8 mouse cellular contexts compared by ENCODE assay signal in the genomic region with DNA sequence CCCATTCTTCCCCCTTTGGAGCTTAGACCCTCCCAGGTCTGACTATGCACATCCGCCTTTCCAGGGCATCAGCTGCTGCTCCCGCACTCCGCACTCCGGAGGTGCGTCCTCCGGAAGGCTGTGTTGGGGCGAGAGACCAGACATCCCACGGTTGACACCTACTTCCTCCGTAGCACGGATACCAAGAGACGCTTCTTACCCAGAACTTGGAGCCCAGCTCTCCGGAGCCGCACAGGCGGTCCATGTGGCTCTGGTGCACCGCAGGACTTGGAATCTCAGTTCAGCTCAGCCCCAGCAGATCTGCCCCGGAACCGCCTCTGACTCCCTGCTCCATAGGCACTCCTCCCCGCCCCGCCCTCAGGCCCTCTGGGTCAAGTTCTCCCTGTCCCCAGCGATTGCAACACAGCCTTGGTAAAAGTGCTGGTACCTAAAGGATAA. TPM values are rescaled to one million over a fixed set of nuclear protein-coding genes. Genes with fewer than 3 reads are reported as not detected.
DNase-seq lines count a peak whose midpoint lies in the region; ATAC-seq lines count a peak whose summit lies in the region.

A gene (minus strand): TSS at position 326 of the 438 bp plus-strand sequence.

- 9% methylated on average over 20 of the region's 20 CpGs for WGBS in forebrain, embryonic 10.5 days
- 5% methylated on average over 20 of the region's 20 CpGs for whole genome bisulfite sequencing in limb, embryonic 10.5 days
- WGBS in midbrain, embryonic 10.5 days = 12% methylated on average over 20 of the region's 20 CpGs

- peak within 1 kb of the TSS; percentile 36 for H3K4me3 ChIP-seq in forebrain, embryonic 10.5 days
- H3K4me3 ChIP-seq in limb, embryonic 10.5 days = peak within 1 kb of the TSS; percentile 46
- H3K4me3 ChIP-seq in midbrain, embryonic 10.5 days = peak within 1 kb of the TSS; percentile 41

- H3K36me3 ChIP-seq in forebrain, embryonic 10.5 days (replicated peaks) = no peaks in the 10 kb centered on the region
- H3K36me3 ChIP-seq in limb, embryonic 10.5 days = no peaks in the 10 kb centered on the region
- no peaks in the 10 kb centered on the region for H3K36me3 ChIP-seq in midbrain, embryonic 10.5 days

- H3K4me1 ChIP-seq in forebrain, embryonic 10.5 days = peaks cover 7% of the 10 kb centered on the region
- H3K4me1 ChIP-seq in limb, embryonic 10.5 days = peaks cover 14% of the 10 kb centered on the region
- peaks cover 9% of the 10 kb centered on the region for H3K4me1 ChIP-seq in midbrain, embryonic 10.5 days

- no peaks in the 10 kb centered on the region for H3K9me3 ChIP-seq in forebrain, embryonic 10.5 days
- no peaks in the 10 kb centered on the region for H3K9me3 ChIP-seq in limb, embryonic 10.5 days (replicated peaks)
- H3K9me3 ChIP-seq in midbrain, embryonic 10.5 days (replicated peaks) = no peaks in the 10 kb centered on the region

- peak; percentile 73 to 79 for ATAC-seq in hematopoietic stem cell, adult 5-6 weeks (replicated peaks in 1 of 2; ENCODE audit: insufficient read depth in 1 of 2, low FRiP score in 2 of 2, low TSS enrichment in 1 of 2, low read depth in 1 of 2, poor library complexity in 2 of 2, severe bottlenecking in 2 of 2)

- peak within 1 kb of the TSS; percentile 13; the same call in 1 of the 2 replicates for H3K27ac ChIP-seq in forebrain, embryonic 10.5 days
- peak within 1 kb of the TSS; percentile 61 for H3K27ac ChIP-seq in limb, embryonic 10.5 days
- 0 out of 2 replicates have a peak within 1 kb of the TSS, but pooled peaks have one; percentile 15 for H3K27ac ChIP-seq in midbrain, embryonic 10.5 days (replicated peaks)

- DNase-seq in heart, adult 11 months = peak; percentile 96
- DNase-seq in heart, postnatal 4 days = no peak
- DNase-seq in forebrain, embryonic 10.5 days (ENCODE audit: extremely low spot score, low spot score) = no peak
- peak; percentile 53 for DNase-seq in limb, embryonic 10.5 days (ENCODE audit: low spot score)
- no peak for DNase-seq in midbrain, embryonic 10.5 days (ENCODE audit: low spot score)
- DNase-seq in thymus, postnatal 25 days = peak; percentile 35
- no peak for DNase-seq in frontal cortex, adult 2 months (ENCODE audit: extremely low spot score in 1 of 2, low spot score in 1 of 2)

- H3K27me3 ChIP-seq in forebrain, embryonic 10.5 days (ENCODE audit: poor library complexity, severe bottlenecking) = peaks cover 48% of the 10 kb centered on the region
- H3K27me3 ChIP-seq in limb, embryonic 10.5 days (ENCODE audit: low read depth, poor library complexity, severe bottlenecking) = peaks cover 41% of the 10 kb centered on the region
- H3K27me3 ChIP-seq in midbrain, embryonic 10.5 days (ENCODE audit: low read depth, poor library complexity, severe bottlenecking) = peaks cover 36% of the 10 kb centered on the region

RNA-seq across cellular contexts. Expression of the gene that starts here (rescaled TPM):
- total RNA-seq in heart, postnatal 4 days (2021) = 1 to 10 TPM; 1.6 to 1.8 TPM
- 0.12 and 0.22 TPM in 2 replicates for polyA plus RNA-seq in forebrain, embryonic 10.5 days (2016; fragmentation: Nextera tagmentation; extraction: Ambion mirVana)
- total RNA-seq in hematopoietic stem cell, adult 5-6 weeks (2017) = 2.6 and 3.8 TPM in 2 replicates
- 0.59 and 0.88 TPM in 2 replicates for polyA plus RNA-seq in limb, embryonic 10.5 days (2016; fragmentation: Nextera tagmentation; extraction: Ambion mirVana)
- polyA plus RNA-seq in midbrain, embryonic 10.5 days (2016; fragmentation: Nextera tagmentation; extraction: Ambion mirVana) = 0.37 and 0.42 TPM in 2 replicates
- polyA plus RNA-seq in frontal cortex, adult 2 months (2012; rRNA removed) = 1.9 and 2.5 TPM in 2 replicates

Comparison
In these comparisons a context has a peak if more than half of its experiments do, and no peak if none do; other contexts are left out.
1. DNase-seq: peak in heart, adult 11 months (single experiment) and thymus, postnatal 25 days (single experiment); none in heart, postnatal 4 days (single experiment), forebrain, embryonic 10.5 days (single experiment), midbrain, embryonic 10.5 days (single experiment) and frontal cortex, adult 2 months (0 of 2).
2. Peak in DNase-seq, H3K4me3 ChIP-seq and H3K27ac ChIP-seq in limb, embryonic 10.5 days; RNA of the gene not detected or under 1 TPM.
3. Peak in every context shown above with its lines, with median percentiles within 50 percentile points of each other: H3K27ac ChIP-seq and H3K4me3 ChIP-seq.